Mouse (Mus musculus): Measurements from ENCODE around the gene Sept10. TPM values are rescaled to one million over a fixed set of nuclear protein-coding genes. Genes with fewer than 3 reads are reported as not detected.

Sept10 gene
- 19.6 and 22.7 TPM in 2 replicates for polyA plus RNA-seq (2015; fragmentation: Nextera tagmentation; extraction: Ambion mirVana)

- H3K27me3 ChIP-seq: no peaks in the 10 kb centered on the region
- peak within 1 kb of the TSS; percentile 86 for H3K9ac ChIP-seq
- peak; percentile 98 for ATAC-seq (ENCODE audit: low FRiP score)
- peak within 1 kb of the TSS; percentile 100 for H3K4me2 ChIP-seq
- no peaks in the 10 kb centered on the region for H3K9me3 ChIP-seq
- H3K4me1 ChIP-seq (replicated peaks): peaks cover 29% of the 10 kb centered on the region
- H3K27ac ChIP-seq: peak within 1 kb of the TSS; percentile 97
- no peaks in the 10 kb centered on the region for H3K36me3 ChIP-seq
- peak within 1 kb of the TSS; percentile 84 for H3K4me3 ChIP-seq
- WGBS: under 1% methylated on average over 78 of the region's 84 CpGs
Measured at GRCm38 (mm10) chr10:59221473-59222270, at the start of gene Sept10, which contains the start of gene Sowahc. TSS of gene Sept10 (minus strand) at chr10:59221847. TSS of gene Sowahc (plus strand) at chr10:59221953.

GRCm38 (mm10) chr10:59268754-59269153 is 47.1 kb upstream of the Sept10 start:
- no peaks in the 10 kb centered on the region for H3K9me3 ChIP-seq
- H3K27me3 ChIP-seq: no peaks in the 10 kb centered on the region
- no peak overlapping the region for H3K9ac ChIP-seq
- no peaks in the 10 kb centered on the region for H3K36me3 ChIP-seq
- H3K27ac ChIP-seq: no peak overlapping the region
- ATAC-seq (ENCODE audit: low FRiP score): no peak
- WGBS: 37% methylated on average over 3 of the region's 3 CpGs
- H3K4me1 ChIP-seq (replicated peaks): no peaks in the 10 kb centered on the region
- no peak overlapping the region for H3K4me3 ChIP-seq
- no peak overlapping the region for H3K4me2 ChIP-seq

GRCm38 (mm10) chr10:59268109-59268508 is 46.5 kb upstream of the Sept10 start:
- no peaks in the 10 kb centered on the region for H3K27me3 ChIP-seq
- WGBS: 65% methylated on average over 4 of the region's 4 CpGs
- H3K27ac ChIP-seq: no peak overlapping the region
- no peak for ATAC-seq (ENCODE audit: low FRiP score)
- no peaks in the 10 kb centered on the region for H3K9me3 ChIP-seq
- no peaks in the 10 kb centered on the region for H3K36me3 ChIP-seq
- no peak overlapping the region for H3K4me2 ChIP-seq
- no peaks in the 10 kb centered on the region for H3K4me1 ChIP-seq (replicated peaks)
- no peak overlapping the region for H3K4me3 ChIP-seq
- H3K9ac ChIP-seq: no peak overlapping the region

- H3K27me3 ChIP-seq: no peaks in the 10 kb centered on the region
- 92% methylated on average over 2 of the region's 2 CpGs for WGBS
- H3K4me3 ChIP-seq: no peak overlapping the region
- H3K4me1 ChIP-seq (replicated peaks): 0 out of 2 replicates have a peak, but pooled peaks cover under 1% of the 10 kb centered on the region
- no peak for ATAC-seq (ENCODE audit: low FRiP score)
- no peaks in the 10 kb centered on the region for H3K9me3 ChIP-seq
- H3K27ac ChIP-seq: no peak overlapping the region
- no peaks in the 10 kb centered on the region for H3K36me3 ChIP-seq
- no peak overlapping the region for H3K4me2 ChIP-seq
- no peak overlapping the region for H3K9ac ChIP-seq
Measured at GRCm38 (mm10) chr10:59267275-59267674, 45.6 kb upstream of the Sept10 start.

GRCm38 (mm10) chr10:59266097-59266496 is 44.5 kb upstream of the Sept10 start:
- Histone ChIP-seq H3K27me3 (no peaks in the 10 kb centered on the region), H3K27ac (no peak overlapping the region), H3K4me2 (no peak overlapping the region), H3K9me3 (no peaks in the 10 kb centered on the region), H3K4me1 (replicated peaks) (0 out of 2 replicates have a peak, but pooled peaks cover 4% of the 10 kb centered on the region), H3K4me3 (no peak overlapping the region), H3K9ac (no peak overlapping the region), H3K36me3 (no peaks in the 10 kb centered on the region)
- 94% methylated on average over 1 of the region's 1 CpGs for WGBS
- no peak for ATAC-seq (ENCODE audit: low FRiP score)

GRCm38 (mm10) chr10:59265674-59266073 is 44.0 kb upstream of the Sept10 start:
- Histone ChIP-seq H3K4me2 (no peak overlapping the region), H3K9ac (no peak overlapping the region), H3K27ac (no peak overlapping the region), H3K27me3 (no peaks in the 10 kb centered on the region), H3K4me1 (replicated peaks) (0 out of 2 replicates have a peak, but pooled peaks cover 4% of the 10 kb centered on the region), H3K9me3 (no peaks in the 10 kb centered on the region), H3K36me3 (no peaks in the 10 kb centered on the region), H3K4me3 (no peak overlapping the region)
- no peak for ATAC-seq (ENCODE audit: low FRiP score)
- 74% methylated on average over 4 of the region's 4 CpGs for WGBS

GRCm38 (mm10) chr10:59265067-59265466 is 43.4 kb upstream of the Sept10 start:
- H3K4me3 ChIP-seq: no peak overlapping the region
- H3K36me3 ChIP-seq: no peaks in the 10 kb centered on the region
- no peak overlapping the region for H3K27ac ChIP-seq
- H3K9me3 ChIP-seq: no peaks in the 10 kb centered on the region
- ATAC-seq (ENCODE audit: low FRiP score): no peak
- WGBS: 85% methylated on average over 7 of the region's 7 CpGs
- H3K4me2 ChIP-seq: no peak overlapping the region
- no peak overlapping the region for H3K9ac ChIP-seq
- H3K27me3 ChIP-seq: no peaks in the 10 kb centered on the region
- 0 out of 2 replicates have a peak, but pooled peaks cover 4% of the 10 kb centered on the region for H3K4me1 ChIP-seq (replicated peaks)

GRCm38 (mm10) chr10:59262979-59263378 is 41.3 kb upstream of the Sept10 start:
- no peak for ATAC-seq (ENCODE audit: low FRiP score)
- WGBS: 60% methylated on average over 7 of the region's 7 CpGs

GRCm38 (mm10) chr10:59262021-59262420 is 40.4 kb upstream of the Sept10 start:
- H3K36me3 ChIP-seq: no peaks in the 10 kb centered on the region
- H3K27me3 ChIP-seq: no peaks in the 10 kb centered on the region
- 87% methylated on average over 1 of the region's 1 CpGs for WGBS
- H3K9ac ChIP-seq: no peak overlapping the region
- H3K4me3 ChIP-seq: no peak overlapping the region
- no peaks in the 10 kb centered on the region for H3K9me3 ChIP-seq
- H3K4me2 ChIP-seq: no peak overlapping the region
- H3K27ac ChIP-seq: no peak overlapping the region
- 0 out of 2 replicates have a peak, but pooled peaks cover 4% of the 10 kb centered on the region for H3K4me1 ChIP-seq (replicated peaks)
- ATAC-seq (ENCODE audit: low FRiP score): no peak

More at GRCm38 (mm10) chr10:59262979-59263378, 41.3 kb upstream of the Sept10 start:
- H3K4me2 ChIP-seq: no peak overlapping the region
- no peaks in the 10 kb centered on the region for H3K9me3 ChIP-seq
- H3K4me3 ChIP-seq: no peak overlapping the region
- no peaks in the 10 kb centered on the region for H3K27me3 ChIP-seq
- no peak overlapping the region for H3K27ac ChIP-seq
- H3K36me3 ChIP-seq: no peaks in the 10 kb centered on the region
- H3K4me1 ChIP-seq (replicated peaks): 0 out of 2 replicates have a peak, but pooled peaks cover 4% of the 10 kb centered on the region
- H3K9ac ChIP-seq: no peak overlapping the region

- no peaks in the 10 kb centered on the region for H3K9me3 ChIP-seq
- 61% methylated on average over 3 of the region's 3 CpGs for WGBS
- ATAC-seq (ENCODE audit: low FRiP score): no peak
- H3K27me3 ChIP-seq: no peaks in the 10 kb centered on the region
- no peak overlapping the region for H3K9ac ChIP-seq
- no peak overlapping the region for H3K4me3 ChIP-seq
- 0 out of 2 replicates have a peak, but pooled peaks cover 4% of the 10 kb centered on the region for H3K4me1 ChIP-seq (replicated peaks)
- H3K27ac ChIP-seq: no peak overlapping the region
- no peaks in the 10 kb centered on the region for H3K36me3 ChIP-seq
- H3K4me2 ChIP-seq: no peak overlapping the region
Measured at GRCm38 (mm10) chr10:59261603-59262002, 40.0 kb upstream of the Sept10 start.

GRCm38 (mm10) chr10:59259572-59259971 is 37.9 kb upstream of the Sept10 start:
- Histone ChIP-seq H3K27me3 (no peaks in the 10 kb centered on the region), H3K4me2 (no peak overlapping the region), H3K9me3 (no peaks in the 10 kb centered on the region), H3K36me3 (no peaks in the 10 kb centered on the region), H3K27ac (no peak overlapping the region), H3K4me3 (no peak overlapping the region), H3K9ac (no peak overlapping the region), H3K4me1 (replicated peaks) (0 out of 2 replicates have a peak, but pooled peaks cover 4% of the 10 kb centered on the region)
- ATAC-seq (ENCODE audit: low FRiP score): no peak
- 82% methylated on average over 6 of the region's 6 CpGs for WGBS

- no peak overlapping the region for H3K27ac ChIP-seq
- ATAC-seq (ENCODE audit: low FRiP score): no peak
- no peak overlapping the region for H3K4me3 ChIP-seq
- no peaks in the 10 kb centered on the region for H3K27me3 ChIP-seq
- H3K36me3 ChIP-seq: no peaks in the 10 kb centered on the region
- no peaks in the 10 kb centered on the region for H3K4me1 ChIP-seq (replicated peaks)
- 100% methylated on average over 2 of the region's 2 CpGs for WGBS
- H3K4me2 ChIP-seq: no peak overlapping the region
- no peaks in the 10 kb centered on the region for H3K9me3 ChIP-seq
- H3K9ac ChIP-seq: no peak overlapping the region
Measured at GRCm38 (mm10) chr10:59256533-59256932, 34.9 kb upstream of the Sept10 start.
